Mouse (Mus musculus) heart, embryonic 11.5 days (tissue): ENCODE data around the gene Commd9. TPM values are rescaled to one million over a fixed set of nuclear protein-coding genes. Genes with fewer than 3 reads are reported as not detected.

Experiments
- ATAC-seq: fragments of 200-750 bp; cut with Nextera tagmentation; replicated peaks from 2 replicates; pipeline ENCODE4 v1.8.0; 2017; ENCODE audit warnings: moderate library complexity; ENCODE audit not compliant: insufficient number of reproducible peaks, low FRiP score, low TSS enrichment
- H3K27ac ChIP-seq: fragments of 300-500 bp; sonication (generic); 2 replicates; pipeline ENCODE4 v1.5.1; 2014; ENCODE audit warnings: mild to moderate bottlenecking, low read depth, low read length
- H3K27me3 ChIP-seq: fragments of 300-500 bp; sonication (generic); 2 replicates; pipeline ENCODE4 v1.6.1; 2014; ENCODE audit warnings: mild to moderate bottlenecking, low read length, mixed read lengths; ENCODE audit not compliant: control insufficient read depth, insufficient read depth
- H3K36me3 ChIP-seq: fragments of 300-500 bp; sonication (generic); 2 replicates; pipeline ENCODE4 v1.6.1; 2014; ENCODE audit warnings: mild to moderate bottlenecking, low read length, moderate library complexity, mixed read lengths; ENCODE audit not compliant: control insufficient read depth, insufficient read depth
- H3K4me1 ChIP-seq: fragments of 300-500 bp; sonication (generic); 2 replicates; pipeline ENCODE4 v1.6.1; 2014; ENCODE audit warnings: low read length; ENCODE audit not compliant: control insufficient read depth, insufficient read depth
- H3K4me2 ChIP-seq: fragments of 300-500 bp; sonication (generic); 2 replicates; pipeline ENCODE4 v1.6.1; 2014; ENCODE audit warnings: mild to moderate bottlenecking, moderate library complexity
- H3K4me3 ChIP-seq: fragments of 300-500 bp; sonication (generic); 2 replicates; pipeline ENCODE4 v1.5.1; 2014; ENCODE audit warnings: low read depth, low read length
- H3K9ac ChIP-seq: fragments of 300-500 bp; sonication (generic); 2 replicates; pipeline ENCODE4 v1.6.1; 2014; ENCODE audit warnings: mild to moderate bottlenecking, low read depth, low read length, moderate library complexity
- H3K9me3 ChIP-seq: fragments of 300-500 bp; sonication (generic); replicated peaks from 2 replicates; pipeline ENCODE4 v1.6.1; 2016; ENCODE audit warnings: low read length; ENCODE audit not compliant: control insufficient read depth
- WGBS: fragments of 180-500 bp; shearing (Covaris S2); extraction: QIAGEN DNeasy Blood & Tissue Kit; methylation state at CpG from one replicate; pipeline ENCODE4 v1.1.7; 2014; ENCODE audit not compliant: insufficient replicate concordance; 5-methylcytosine and 5-hydroxymethylcytosine counted together
- polyA plus RNA-seq: library from polyadenylated mRNA; unstranded; fragments of >200 nt; fragmentation: Nextera tagmentation; extraction: Ambion mirVana; gene quantifications from 2 replicates; pipeline ENCODE4 v1.2.1, GENCODE M21; 2014

Commd9 gene
- 48.8 and 52.2 TPM in 2 replicates for polyA plus RNA-seq

DNA sequence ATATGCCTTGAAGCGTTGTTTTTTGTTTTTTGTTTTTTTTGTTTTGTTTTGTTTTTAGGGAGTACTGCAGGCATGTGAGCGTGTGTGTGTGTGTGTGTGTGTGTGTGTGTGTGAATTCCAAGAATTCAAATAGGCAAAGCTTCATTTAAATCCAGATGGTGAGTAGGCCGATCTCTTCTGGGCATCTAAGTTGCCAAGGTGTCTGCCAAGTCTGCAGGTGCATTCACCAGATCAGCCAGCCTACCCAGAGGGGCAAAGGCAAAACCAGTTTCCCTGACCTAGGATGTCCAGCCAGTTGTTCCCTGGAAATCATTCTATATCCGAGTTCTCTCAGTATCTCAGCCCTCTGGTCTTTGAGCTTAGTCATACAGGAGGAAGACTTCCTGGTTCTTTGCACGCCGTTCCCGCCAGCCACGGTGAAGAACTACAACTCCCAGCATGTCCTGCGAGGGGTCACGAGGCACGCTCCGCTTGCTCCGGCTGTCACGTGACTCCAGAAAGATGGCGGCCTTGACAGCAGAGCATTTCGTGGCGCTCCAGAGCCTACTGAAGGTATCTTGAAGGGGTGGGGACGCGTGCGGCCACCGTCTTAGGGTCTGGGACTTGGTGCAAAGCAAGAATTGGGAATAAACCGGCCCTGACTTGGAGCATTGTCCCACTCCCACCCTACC lies at the start of gene Commd9:
Commd9 (plus strand) TSS at position 480 of the 671 bp plus-strand sequence.
- H3K9ac ChIP-seq, result peak within 1 kb of the TSS; percentile 74
- no peaks in the 10 kb centered on the region for H3K36me3 ChIP-seq
- peaks cover 6% of the 10 kb centered on the region for H3K4me1 ChIP-seq
- WGBS, result 12% methylated on average over 22 of the region's 22 CpGs
- peak within 1 kb of the TSS; percentile 83 for H3K4me2 ChIP-seq
- H3K9me3 ChIP-seq, result no peaks in the 10 kb centered on the region
- ATAC-seq, result peak; percentile 94
- H3K4me3 ChIP-seq, result peak within 1 kb of the TSS; percentile 71
- no peak within 1 kb of the TSS; the same call in 1 of the 2 replicates for H3K27ac ChIP-seq
- H3K27me3 ChIP-seq, result no peaks in the 10 kb centered on the region

GRCm38 (mm10) chr2:101842756-101843155 lies 43.3 kb upstream of the Commd9 start:
- ATAC-seq, result no peak
- WGBS, result 79% methylated on average over 7 of the region's 7 CpGs

DNA sequence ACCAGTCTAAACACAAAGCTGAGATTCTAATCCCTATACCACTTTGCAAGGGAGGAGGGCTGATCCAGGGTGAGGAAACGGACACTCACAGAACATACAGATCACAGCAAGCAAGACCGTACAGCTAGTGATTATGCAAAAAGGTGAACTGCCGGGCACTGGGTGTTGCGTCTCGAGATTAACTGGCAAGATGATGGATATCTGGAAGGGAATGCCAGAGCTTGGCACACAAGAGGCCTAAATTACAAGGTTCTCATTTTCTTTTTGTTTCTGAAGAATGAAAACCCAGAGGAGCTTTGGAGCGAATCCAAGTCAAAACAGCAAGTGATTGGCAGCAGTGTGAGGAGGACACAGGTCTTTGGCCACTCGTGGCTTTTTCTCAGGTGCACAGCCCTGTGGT lies 31.3 kb upstream of the Commd9 start:
- no peak overlapping the region for H3K4me2 ChIP-seq
- ATAC-seq, result no peak
- WGBS, result 70% methylated on average over 7 of the region's 7 CpGs

More at GRCm38 (mm10) chr2:101842756-101843155, 43.3 kb upstream of the Commd9 start:
- Histone ChIP-seq H3K4me1 (no peaks in the 10 kb centered on the region), H3K4me3 (no peak overlapping the region), H3K27ac (no peak overlapping the region), H3K36me3 (no peaks in the 10 kb centered on the region), H3K9me3 (no peaks in the 10 kb centered on the region), H3K9ac (no peak overlapping the region), H3K4me2 (no peak overlapping the region), H3K27me3 (no peaks in the 10 kb centered on the region)

GRCm38 (mm10) chr2:101856174-101856573 lies 29.9 kb upstream of the Commd9 start:
- Histone ChIP-seq H3K4me3 (no peak overlapping the region), H3K9me3 (no peaks in the 10 kb centered on the region), H3K4me2 (no peak overlapping the region), H3K4me1 (no peaks in the 10 kb centered on the region), H3K27me3 (no peaks in the 10 kb centered on the region), H3K9ac (no peak overlapping the region), H3K27ac (no peak overlapping the region), H3K36me3 (no peaks in the 10 kb centered on the region)
- 85% methylated on average over 9 of the region's 9 CpGs for WGBS
- ATAC-seq, result no peak

More for the DNA sequence above, 31.3 kb upstream of the Commd9 start:
- Histone ChIP-seq H3K27ac (no peak overlapping the region), H3K36me3 (no peaks in the 10 kb centered on the region), H3K9me3 (no peaks in the 10 kb centered on the region), H3K4me3 (no peak overlapping the region), H3K9ac (no peak overlapping the region), H3K4me1 (no peaks in the 10 kb centered on the region), H3K27me3 (no peaks in the 10 kb centered on the region)

DNA sequence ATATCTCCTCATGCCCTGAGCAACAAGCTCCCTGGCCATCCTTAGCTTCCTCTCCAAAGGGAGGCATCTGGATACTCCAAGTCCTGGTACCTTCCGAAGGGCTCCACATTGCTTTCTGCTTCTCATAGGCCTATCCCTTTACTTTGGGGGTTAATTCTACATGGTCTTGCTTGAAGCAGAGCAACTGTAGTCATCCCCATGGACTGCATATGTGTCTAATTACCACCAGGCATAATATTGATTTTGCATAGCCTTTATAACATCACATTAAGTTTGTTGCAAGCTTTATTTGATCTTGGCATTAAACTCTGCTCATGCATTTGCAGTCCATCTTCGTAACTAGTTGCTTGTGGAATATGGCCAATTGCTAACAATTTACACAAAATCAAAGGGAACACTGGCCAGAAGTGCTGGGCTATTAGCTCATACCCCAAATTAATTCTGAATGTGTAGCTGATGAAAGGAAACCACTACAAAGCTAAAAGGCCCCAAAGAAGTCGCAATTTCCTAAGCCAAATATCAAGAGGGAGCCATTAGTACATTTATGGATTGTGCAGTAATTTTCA lies 25.0 kb upstream of the Commd9 start:
- Histone ChIP-seq H3K4me2 (no peak overlapping the region), H3K27ac (no peak overlapping the region), H3K36me3 (no peaks in the 10 kb centered on the region), H3K4me1 (peaks cover 2% of the 10 kb centered on the region; the same call in 1 of the 2 replicates), H3K4me3 (no peak overlapping the region), H3K9me3 (no peaks in the 10 kb centered on the region), H3K9ac (no peak overlapping the region), H3K27me3 (0 out of 2 replicates have a peak, but pooled peaks cover 4% of the 10 kb centered on the region)
- no peak for ATAC-seq
- 83% methylated on average over 3 of the region's 3 CpGs for WGBS

DNA sequence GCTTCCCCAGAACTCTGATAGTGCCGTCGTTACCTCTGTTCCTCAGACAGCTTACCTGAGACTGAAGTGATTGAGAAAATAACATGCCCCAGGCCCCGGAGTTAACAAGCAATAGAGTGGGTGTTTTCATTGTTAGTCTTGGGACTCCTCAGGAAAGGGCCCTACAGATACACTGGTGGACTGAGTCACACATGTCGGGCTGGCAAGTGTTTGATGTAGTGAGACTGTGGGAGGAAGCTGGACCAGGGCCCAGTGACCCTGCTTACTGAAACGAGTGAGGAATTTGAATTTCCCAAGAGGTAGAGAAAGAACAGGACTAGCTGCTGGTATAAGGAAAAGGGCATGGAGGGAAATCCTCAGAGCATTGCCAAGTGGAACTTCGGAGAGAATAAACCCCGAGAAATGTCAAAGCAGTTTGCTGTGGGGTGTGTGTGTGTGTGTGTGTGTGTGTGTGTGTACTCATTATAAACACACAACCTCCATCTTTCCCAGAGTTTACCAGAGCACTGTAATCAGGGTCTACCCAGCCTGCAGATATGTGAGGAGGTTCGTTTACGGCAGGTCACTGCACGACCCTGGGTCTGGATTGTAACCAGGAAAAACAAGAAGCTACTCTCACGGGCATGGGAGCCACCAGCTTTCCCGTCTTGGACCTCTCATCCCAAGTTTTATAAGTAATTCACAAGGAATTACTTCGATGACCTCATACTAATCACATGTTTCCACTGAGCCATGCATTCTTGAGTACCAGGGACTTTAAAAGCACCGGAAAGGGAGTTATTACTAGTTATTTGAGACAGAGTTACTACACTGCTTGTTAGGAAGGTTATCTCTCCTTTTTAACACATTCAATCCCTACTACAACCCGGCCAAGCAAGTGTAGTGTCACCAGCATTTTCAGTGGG lies 23.6 kb upstream of the Commd9 start:
- H3K4me2 ChIP-seq, result no peak overlapping the region

DNA sequence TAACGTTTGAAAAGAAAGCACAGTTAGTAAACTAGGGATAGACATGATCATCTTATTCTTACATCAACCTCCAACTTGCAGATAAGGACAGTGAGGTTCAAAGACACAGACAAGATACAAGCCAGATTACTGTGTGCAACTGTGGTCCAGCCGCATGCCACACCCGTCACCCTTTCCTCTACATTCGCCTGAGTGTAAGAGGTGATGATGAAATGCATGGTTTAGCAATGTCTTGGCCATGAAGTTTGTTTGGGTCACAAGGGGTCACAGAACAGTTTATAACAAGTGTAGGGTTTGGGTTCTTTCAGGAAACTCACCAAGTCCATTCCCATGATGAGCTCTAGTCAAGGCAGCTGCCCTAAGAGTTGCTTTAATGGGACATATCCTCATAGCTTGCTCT lies 17.4 kb upstream of the Commd9 start:
- Histone ChIP-seq H3K27me3 (0 out of 2 replicates have a peak, but pooled peaks cover 4% of the 10 kb centered on the region), H3K4me2 (no peak overlapping the region), H3K9me3 (no peaks in the 10 kb centered on the region), H3K4me3 (no peak overlapping the region), H3K9ac (no peak overlapping the region), H3K4me1 (no peaks in the 10 kb centered on the region), H3K36me3 (no peaks in the 10 kb centered on the region), H3K27ac (no peak overlapping the region)
- no peak for ATAC-seq
- WGBS, result 88% methylated on average over 4 of the region's 4 CpGs

More for the DNA sequence above, 23.6 kb upstream of the Commd9 start:
- no peak overlapping the region for H3K9ac ChIP-seq
- WGBS, result 56% methylated on average over 15 of the region's 15 CpGs
- no peak for ATAC-seq
- H3K36me3 ChIP-seq, result no peaks in the 10 kb centered on the region
- peaks cover 2% of the 10 kb centered on the region; the same call in 1 of the 2 replicates for H3K4me1 ChIP-seq
- H3K27ac ChIP-seq, result no peak overlapping the region
- H3K4me3 ChIP-seq, result no peak overlapping the region
- H3K9me3 ChIP-seq, result no peaks in the 10 kb centered on the region
- H3K27me3 ChIP-seq, result 0 out of 2 replicates have a peak, but pooled peaks cover 4% of the 10 kb centered on the region

DNA sequence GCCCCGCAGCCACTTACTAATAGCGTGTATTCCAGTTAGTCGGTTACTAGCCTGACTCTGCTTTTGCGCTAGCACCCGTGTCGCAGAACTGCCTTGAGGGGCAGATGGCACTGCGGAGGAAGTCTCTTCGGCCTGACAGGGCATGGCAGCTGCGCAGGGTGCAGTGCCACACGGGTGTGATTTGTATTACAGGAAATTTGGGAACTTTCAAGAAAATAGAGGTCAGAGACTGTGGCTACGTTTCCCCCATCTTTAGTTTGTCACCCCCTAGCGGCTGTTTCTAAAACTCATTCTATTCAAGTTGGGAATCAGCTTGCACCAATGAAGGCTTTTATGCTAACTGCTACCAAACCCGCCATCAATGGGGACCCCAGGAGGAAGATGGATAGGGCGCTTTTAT lies 14.9 kb upstream of the Commd9 start:
- no peaks in the 10 kb centered on the region for H3K36me3 ChIP-seq
- 29% methylated on average over 14 of the region's 14 CpGs for WGBS
- H3K27me3 ChIP-seq, result no peaks in the 10 kb centered on the region
- ATAC-seq, result no peak
- H3K27ac ChIP-seq, result no peak overlapping the region
- H3K9me3 ChIP-seq, result no peaks in the 10 kb centered on the region
- no peaks in the 10 kb centered on the region for H3K4me1 ChIP-seq
- H3K9ac ChIP-seq, result no peak overlapping the region
- H3K4me2 ChIP-seq, result peak overlapping the region; percentile 56
- 0 out of 2 replicates have a peak overlapping the region, but pooled peaks have one; percentile 19 for H3K4me3 ChIP-seq
